Mouse (Mus musculus) heart, adult 8-10 months (tissue): ENCODE data around the gene Igsf11. TPM values are rescaled to one million over a fixed set of nuclear protein-coding genes. Genes with fewer than 3 reads are reported as not detected.
"Not testable (repeated sequence)": the region's sequence is repeated elsewhere in the genome, so short reads cannot be mapped to it uniquely, and the experiment has no call there.

Experiments used
- DNase-seq: peaks from one replicate; pipeline ENCODE4 v3.0.0; 2022; ENCODE audit warnings: low spot score
- total RNA-seq, 4 experiments: library from RNA; stranded (reverse); gene quantifications; 2 replicates each; pipeline ENCODE4 v1.2.4; 2022

Igsf11 gene
- total RNA-seq, 4 experiments from 2014 or later: 0.57 to 0.75 (median 0.66) TPM

DNA sequence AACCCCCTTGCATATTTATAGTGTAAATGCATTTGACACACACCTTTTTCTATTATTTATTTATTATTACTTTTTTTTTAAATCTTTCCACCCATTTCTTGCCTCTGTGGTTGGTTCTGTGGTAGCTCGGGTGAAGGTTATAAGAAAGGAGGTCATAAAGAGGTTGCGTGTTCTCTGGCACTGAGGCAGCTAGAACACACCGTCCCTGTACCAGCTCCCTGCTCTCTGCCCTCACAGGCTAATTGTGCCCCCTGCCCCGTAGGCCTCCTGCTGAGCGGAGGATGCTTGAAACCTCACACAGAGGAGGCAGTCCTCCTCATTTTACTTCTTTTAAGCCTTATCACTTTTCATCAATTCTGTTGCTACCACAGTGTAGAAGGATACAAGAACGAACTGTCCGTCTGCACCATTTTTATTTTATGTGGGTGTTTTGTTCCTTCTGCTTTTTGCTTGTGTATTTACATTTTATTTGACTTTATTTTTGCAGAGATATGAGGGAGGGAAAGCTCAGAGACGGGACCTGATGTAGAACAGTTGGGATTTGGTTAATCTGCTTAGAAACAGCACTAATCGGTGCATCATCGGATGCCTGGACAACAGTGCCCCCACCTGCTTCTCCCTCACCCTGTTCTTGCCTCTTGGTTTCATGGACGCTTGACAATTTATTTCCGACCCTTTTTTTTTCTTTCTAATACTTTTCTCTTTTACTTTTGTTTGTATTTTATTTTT is 90.2 kb downstream of the Igsf11 start:
- DNase-seq: no peak

GRCm38 (mm10) chr16:38983850-38984249 is 91.4 kb downstream of the Igsf11 start:
- DNase-seq: not testable (repeated sequence)

- no peak for DNase-seq
Observed at GRCm38 (mm10) chr16:38985411-38985810, 92.9 kb downstream of the Igsf11 start.

- DNase-seq: no peak
Observed at GRCm38 (mm10) chr16:38986410-38986809, 93.9 kb downstream of the Igsf11 start.

DNA sequence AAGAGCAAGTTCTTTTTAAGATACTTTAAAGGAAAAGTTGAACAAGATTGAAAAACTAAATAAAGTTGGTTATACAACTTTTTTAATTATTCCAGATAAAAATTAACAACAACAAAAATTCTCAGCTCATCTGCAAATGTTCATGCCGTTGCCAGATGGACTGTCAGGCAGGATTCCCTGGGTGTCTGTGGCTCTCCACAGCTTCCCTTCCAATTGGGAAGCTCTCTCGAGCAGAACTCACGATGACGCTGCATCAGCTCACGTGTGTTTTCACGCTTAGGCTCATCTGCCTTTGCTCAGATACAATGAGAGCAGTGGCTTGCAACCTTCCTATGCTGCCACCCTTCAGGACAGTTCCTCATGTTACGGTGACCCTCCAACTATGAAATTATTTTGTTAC is 101.2 kb downstream of the Igsf11 start:
- no peak for DNase-seq

DNA sequence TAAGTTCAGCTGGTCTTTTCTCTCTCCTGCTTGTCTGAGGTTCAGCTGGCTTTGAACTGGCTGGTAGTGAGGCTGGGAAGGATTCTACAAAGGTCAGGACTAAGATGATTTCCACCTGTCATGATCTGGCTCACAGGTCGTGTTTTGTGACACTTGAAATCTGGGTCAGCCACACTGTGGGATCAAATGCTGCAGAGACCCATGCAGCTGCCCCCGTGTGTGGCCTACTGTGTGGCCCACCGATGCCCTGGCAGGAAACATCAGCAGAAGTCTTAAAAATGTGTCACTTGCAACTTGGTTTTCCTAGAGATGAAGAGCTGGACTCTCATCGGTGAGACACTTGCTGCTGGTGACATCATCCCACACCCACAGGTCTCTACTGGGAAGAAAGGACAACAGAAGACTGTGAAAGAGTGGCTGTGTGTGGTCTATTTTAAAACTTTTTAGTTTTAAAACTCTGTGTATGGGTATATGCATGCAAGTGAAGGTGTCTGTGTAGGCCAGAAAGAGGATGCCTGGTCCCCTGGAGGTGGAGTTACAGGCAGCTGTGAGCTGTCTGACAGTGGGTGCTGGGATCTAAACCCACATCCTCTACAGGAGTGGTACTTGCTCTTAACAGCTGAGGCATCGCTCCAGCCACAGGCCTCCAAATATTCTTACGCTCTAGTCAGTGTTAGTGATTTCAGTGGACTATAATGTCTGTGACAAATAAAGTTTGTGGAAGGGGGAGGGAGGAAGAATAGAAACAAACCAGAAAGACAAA is 106.2 kb downstream of the Igsf11 start:
- no peak for DNase-seq

DNA sequence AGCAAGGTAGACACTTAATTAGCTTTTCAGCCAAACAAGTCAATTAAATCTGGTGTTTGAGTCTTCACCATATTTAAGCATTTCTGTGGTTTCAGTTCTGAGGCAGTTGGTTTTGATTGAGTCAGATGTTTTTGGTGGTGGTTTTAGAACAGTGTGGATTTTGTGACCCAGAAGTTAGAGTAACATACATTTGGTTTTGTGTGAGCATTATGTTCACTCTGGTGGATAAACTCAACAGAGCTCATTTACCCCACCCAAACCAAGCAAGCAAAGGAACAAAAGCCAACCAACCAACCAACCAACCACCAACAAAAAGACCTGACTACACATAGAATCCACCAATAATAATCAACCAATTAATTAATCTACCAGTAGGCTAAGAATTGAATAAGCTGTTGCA is 106.8 kb downstream of the Igsf11 start:
- no peak for DNase-seq

- no peak for DNase-seq
Observed at GRCm38 (mm10) chr16:39006978-39007377, 114.5 kb downstream of the Igsf11 start.

DNA sequence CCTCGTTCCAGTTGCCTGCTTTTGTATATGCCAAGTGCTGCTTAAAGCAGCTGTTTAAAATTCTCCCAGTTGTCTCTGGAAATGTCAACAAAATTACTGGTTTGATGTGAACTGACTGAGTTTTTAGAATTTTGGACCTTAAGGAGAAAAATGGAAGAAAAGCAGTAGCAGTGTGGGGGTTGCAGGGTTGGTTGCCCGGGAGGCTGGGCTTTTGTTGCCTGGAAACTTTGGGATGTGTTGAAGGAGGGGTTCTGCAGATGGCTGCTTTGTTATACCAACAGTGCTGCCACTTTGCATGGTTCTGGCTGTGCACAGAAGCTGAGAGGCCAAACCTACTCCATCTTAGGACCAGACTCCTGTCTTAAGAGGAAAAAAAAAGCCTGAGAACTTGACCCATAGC is 127.0 kb downstream of the Igsf11 start:
- DNase-seq: no peak

DNA sequence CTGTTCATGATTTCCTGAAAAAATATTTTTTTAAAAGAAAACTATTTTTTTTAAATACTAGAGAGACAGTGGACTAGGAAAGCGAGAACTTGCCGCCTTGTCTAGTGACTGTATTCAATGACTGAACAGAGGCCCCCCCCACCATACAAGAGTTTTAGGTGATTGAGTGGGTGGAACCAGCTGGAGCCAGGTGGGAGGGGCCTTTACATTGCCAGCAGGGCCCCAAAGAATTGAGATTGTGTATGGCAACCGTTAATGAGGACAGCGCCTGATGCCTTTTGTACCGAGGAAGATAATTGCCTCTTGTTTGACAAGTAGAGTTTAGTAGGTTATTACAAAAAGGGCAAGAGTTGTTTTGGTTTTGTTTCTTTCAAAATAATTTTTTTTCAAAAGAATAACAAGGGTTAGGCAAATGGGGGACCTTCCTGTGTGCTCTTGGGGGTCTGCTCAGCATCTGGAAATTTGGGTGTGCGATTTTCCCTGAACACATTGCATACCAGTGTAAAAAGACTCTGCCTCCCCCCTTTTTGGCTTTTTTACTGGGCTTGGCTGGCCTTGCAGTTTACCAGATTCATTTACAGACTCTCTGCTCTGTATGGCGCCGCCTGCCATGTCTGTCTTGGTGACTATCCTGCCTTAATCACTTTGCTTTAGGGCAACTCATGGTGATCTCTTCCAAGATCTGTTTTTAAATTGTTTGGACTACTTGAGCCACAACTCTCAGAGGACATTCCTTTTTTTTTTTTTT is 133.7 kb downstream of the Igsf11 start:
- no peak for DNase-seq

DNA sequence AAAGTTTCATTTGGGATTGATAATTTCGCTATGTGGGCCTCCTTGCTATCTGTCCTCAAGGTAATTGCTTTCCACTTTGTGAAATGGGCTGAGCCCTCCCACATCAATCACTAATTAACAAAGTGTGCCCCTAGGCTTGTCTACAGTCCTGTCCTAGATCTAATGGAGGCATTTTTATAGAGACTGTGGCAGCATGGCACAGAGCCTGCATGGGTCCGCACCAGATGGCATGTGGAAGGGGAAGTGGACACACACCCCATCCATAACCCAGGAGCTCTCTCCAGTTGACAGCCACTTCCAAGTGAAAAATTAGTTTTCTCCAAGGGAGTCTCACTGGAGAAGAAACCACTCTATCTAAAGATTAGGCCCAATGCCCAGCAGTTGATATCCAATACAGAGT is 138.9 kb downstream of the Igsf11 start:
- no peak for DNase-seq

DNA sequence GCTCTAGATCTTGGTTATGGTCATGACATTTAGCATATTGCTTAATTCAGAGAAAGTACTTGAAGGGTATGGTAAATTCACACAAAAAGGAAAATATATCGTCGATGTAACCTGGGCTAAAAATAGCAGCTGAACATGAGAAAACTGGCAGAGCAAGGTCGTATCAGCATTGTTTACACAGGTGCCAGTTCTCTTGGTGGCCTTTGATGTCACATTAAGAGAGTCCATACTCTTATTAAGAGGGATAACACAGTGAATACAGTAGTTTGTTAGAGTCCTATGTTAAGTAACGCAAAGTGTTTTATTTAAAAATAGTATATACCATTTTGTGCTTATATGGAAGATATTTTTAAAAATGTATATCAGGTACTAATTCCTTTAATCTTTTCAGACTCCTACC is 144.8 kb downstream of the Igsf11 start:
- no peak for DNase-seq

- no peak for DNase-seq
Observed at GRCm38 (mm10) chr16:39044381-39044780, 151.9 kb downstream of the Igsf11 start.

DNA sequence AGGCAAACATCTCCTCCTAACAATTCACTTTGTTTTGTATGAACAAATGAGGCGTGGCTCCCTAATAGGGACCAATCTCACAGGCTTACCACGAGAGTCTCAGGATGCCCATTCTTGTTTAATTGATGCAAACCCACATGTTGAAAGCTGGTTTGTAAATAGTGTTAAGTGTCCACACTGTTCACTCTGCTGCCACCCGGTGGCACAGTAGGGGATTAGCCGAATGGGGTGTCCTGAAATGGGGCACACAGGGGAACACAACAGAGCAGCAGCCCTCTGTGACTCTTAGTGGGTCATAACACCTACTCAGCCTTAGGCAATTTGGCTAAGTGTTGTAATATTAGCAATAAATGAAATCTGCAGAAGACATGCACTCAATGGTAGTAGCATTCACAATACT is 156.4 kb downstream of the Igsf11 start:
- DNase-seq: peak; percentile 8

DNA sequence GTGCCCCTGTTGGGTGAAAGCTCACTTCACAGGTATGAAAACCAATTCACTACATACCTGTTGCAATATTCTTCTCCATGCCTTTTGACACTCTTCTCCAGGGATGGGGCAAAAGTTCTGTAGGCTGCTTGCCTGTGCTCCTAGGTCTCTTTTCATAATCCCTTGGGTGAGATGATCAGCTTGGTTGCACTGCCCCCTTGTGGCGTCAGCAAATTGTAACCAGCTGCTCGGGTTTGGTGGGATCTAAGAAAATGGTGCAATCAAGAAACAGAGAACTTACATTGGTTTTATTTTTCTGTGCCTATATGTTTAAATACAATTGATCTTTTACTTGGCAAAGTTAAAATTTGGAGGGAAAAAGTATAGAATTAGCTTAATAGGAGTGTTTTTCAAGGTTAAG is 160.5 kb downstream of the Igsf11 start:
- DNase-seq: peak; percentile 16

- DNase-seq: no peak
Observed at GRCm38 (mm10) chr16:39053779-39054178, 161.3 kb downstream of the Igsf11 start.

- no peak for DNase-seq
Observed at GRCm38 (mm10) chr16:39056061-39056460, 163.6 kb downstream of the Igsf11 start.

DNA sequence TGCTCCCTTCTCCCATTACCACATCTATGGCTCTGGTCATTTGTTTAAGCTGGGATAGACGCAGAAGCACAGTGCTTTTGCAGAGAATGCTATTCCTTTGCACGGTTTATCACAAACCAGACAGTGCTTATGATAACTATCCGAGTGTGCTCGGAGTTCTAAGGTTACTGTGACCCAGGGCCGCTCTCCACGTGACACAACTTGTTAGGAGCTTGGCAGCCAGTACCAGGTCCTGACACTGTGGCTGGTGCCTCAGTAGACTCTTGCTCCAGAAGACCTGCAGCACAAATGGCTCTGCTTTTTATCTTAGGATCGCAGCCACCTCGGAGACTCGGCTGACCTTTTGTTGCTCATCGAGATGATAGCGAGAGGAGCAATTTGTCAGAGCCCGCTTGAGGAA is 164.5 kb downstream of the Igsf11 start:
- DNase-seq: no peak

- DNase-seq: no peak
Observed at GRCm38 (mm10) chr16:39058869-39059268, 166.4 kb downstream of the Igsf11 start.

- no peak for DNase-seq
Observed at GRCm38 (mm10) chr16:39062596-39062995, 170.1 kb downstream of the Igsf11 start.

- no peak for DNase-seq
Observed at GRCm38 (mm10) chr16:39065576-39065975, 173.1 kb downstream of the Igsf11 start.

GRCm38 (mm10) chr16:39071431-39071830 is 179.0 kb downstream of the Igsf11 start:
- no peak for DNase-seq
